Mouse (Mus musculus) forelimb bud, embryonic 11.5 days (tissue): ENCODE data around the gene Fgf4.
A peak's percentile ranks its signal among the peaks of the same experiment; 100 is the strongest.

Source experiments
- DNase-seq: peaks from one replicate; pipeline ENCODE4 v3.0.0-alpha.2; 2012; ENCODE audit warnings: low read depth, low spot score

Fgf4 gene

GRCm38 (mm10) chr7:144847067-144847466 is at the start of gene Fgf4:
Gene Fgf4 (plus strand): TSS chr7:144847367.
- no peak for DNase-seq

GRCm38 (mm10) chr7:144798471-144798870 is 48.7 kb upstream of the Fgf4 start:
- peak; percentile 40 for DNase-seq

GRCm38 (mm10) chr7:144807036-144807435 is 40.1 kb upstream of the Fgf4 start:
- DNase-seq: no peak

- no peak for DNase-seq
These were observed 39.1 kb upstream of the Fgf4 start for GRCm38 (mm10) chr7:144807976-144808577.

GRCm38 (mm10) chr7:144811521-144811920 is 35.6 kb upstream of the Fgf4 start:
- DNase-seq: peak; percentile 28

- DNase-seq: no peak
These were observed 25.3 kb upstream of the Fgf4 start for GRCm38 (mm10) chr7:144821901-144822300.

- no peak for DNase-seq
These were observed 23.2 kb upstream of the Fgf4 start for GRCm38 (mm10) chr7:144823988-144824387.

GRCm38 (mm10) chr7:144828369-144828768 is 18.8 kb upstream of the Fgf4 start:
- DNase-seq: no peak

GRCm38 (mm10) chr7:144837891-144838488 is 9.2 kb upstream of the Fgf4 start, which contains the start of gene Fgf3:
Gene Fgf3 (plus strand): TSS chr7:144838083.
- no peak for DNase-seq

GRCm38 (mm10) chr7:144838522-144839503 is 8.4 kb upstream of the Fgf4 start:
- peak; percentile 39 for DNase-seq

- no peak for DNase-seq
These were observed 1.0 kb upstream of the Fgf4 start for GRCm38 (mm10) chr7:144846158-144846557.

GRCm38 (mm10) chr7:144851321-144851720 is 4.2 kb downstream of the Fgf4 start:
- no peak for DNase-seq

GRCm38 (mm10) chr7:144854966-144855365 is 7.8 kb downstream of the Fgf4 start:
- DNase-seq: no peak

GRCm38 (mm10) chr7:144857158-144857557 is 10.0 kb downstream of the Fgf4 start:
- DNase-seq: no peak

GRCm38 (mm10) chr7:144857826-144858342 is 10.7 kb downstream of the Fgf4 start:
- DNase-seq: no peak

GRCm38 (mm10) chr7:144858702-144859101 is 11.5 kb downstream of the Fgf4 start:
- DNase-seq: no peak

- no peak for DNase-seq
These were observed 14.0 kb downstream of the Fgf4 start for GRCm38 (mm10) chr7:144861056-144861768.

- DNase-seq: no peak
These were observed 14.6 kb downstream of the Fgf4 start for GRCm38 (mm10) chr7:144861769-144862070.

- DNase-seq: no peak
These were observed 15.0 kb downstream of the Fgf4 start for GRCm38 (mm10) chr7:144862126-144862525.

GRCm38 (mm10) chr7:144862712-144863111 is 15.5 kb downstream of the Fgf4 start:
- no peak for DNase-seq

- no peak for DNase-seq
These were observed 16.0 kb downstream of the Fgf4 start for GRCm38 (mm10) chr7:144863196-144863595.
